Mouse (Mus musculus) intestine, embryonic 16.5 days (tissue): ENCODE data around the gene Slc35c1. TPM values are rescaled to one million over a fixed set of nuclear protein-coding genes. Genes with fewer than 3 reads are reported as not detected.
A peak's percentile ranks its signal among the peaks of the same experiment; 100 is the strongest.

Source experiments
- ATAC-seq: fragments of 200-750 bp; cut with Nextera tagmentation; 2 replicates; pipeline ENCODE4 v1.8.0; 2017; ENCODE audit warnings: moderate TSS enrichment, moderate library complexity
- H3K27ac ChIP-seq: fragments of 300-500 bp; sonication (generic); 2 replicates; pipeline ENCODE4 v1.5.1; 2014; ENCODE audit warnings: mild to moderate bottlenecking, low read length
- H3K27me3 ChIP-seq: fragments of 300-500 bp; sonication (generic); replicated peaks from 2 replicates; pipeline ENCODE4 v1.6.1; 2014; ENCODE audit warnings: low read length, control low read depth, mixed read lengths; ENCODE audit not compliant: control insufficient read depth, insufficient read depth
- H3K36me3 ChIP-seq: fragments of 300-500 bp; sonication (generic); 2 replicates; pipeline ENCODE4 v1.6.1; 2014; ENCODE audit warnings: low read length, control low read depth; ENCODE audit not compliant: control insufficient read depth, insufficient read depth
- H3K4me1 ChIP-seq: fragments of 300-500 bp; sonication (generic); 2 replicates; pipeline ENCODE4 v1.6.1; 2014; ENCODE audit warnings: low read length, control low read depth, mixed read lengths; ENCODE audit not compliant: control insufficient read depth, insufficient read depth
- H3K4me2 ChIP-seq: fragments of 300-500 bp; sonication (generic); 2 replicates; pipeline ENCODE4 v1.6.1; 2014; ENCODE audit warnings: low read depth, low read length, control low read depth
- H3K4me3 ChIP-seq: fragments of 300-500 bp; sonication (generic); 2 replicates; pipeline ENCODE4 v1.5.1; 2014; ENCODE audit warnings: mild to moderate bottlenecking, low read length
- H3K9ac ChIP-seq: fragments of 300-500 bp; sonication (generic); 2 replicates; pipeline ENCODE4 v1.6.1; 2014; ENCODE audit warnings: low read depth, low read length
- H3K9me3 ChIP-seq: fragments of 300-500 bp; sonication (generic); 2 replicates; pipeline ENCODE4 v1.6.1; 2016; ENCODE audit warnings: low read length, control low read depth; ENCODE audit not compliant: control insufficient read depth
- WGBS: fragments of 180-500 bp; shearing (Covaris S2); extraction: QIAGEN DNeasy Blood & Tissue Kit; methylation state at CpG from one replicate; pipeline ENCODE4 v1.1.7; 2014; 5-methylcytosine and 5-hydroxymethylcytosine counted together
- polyA plus RNA-seq: library from polyadenylated mRNA; unstranded; fragments of >200 nt; fragmentation: Nextera tagmentation; extraction: Ambion mirVana; gene quantifications from 2 replicates; pipeline ENCODE4 v1.2.1, GENCODE M21; 2015

Gene Slc35c1
- 57.6 and 62.3 TPM in 2 replicates for polyA plus RNA-seq

DNA sequence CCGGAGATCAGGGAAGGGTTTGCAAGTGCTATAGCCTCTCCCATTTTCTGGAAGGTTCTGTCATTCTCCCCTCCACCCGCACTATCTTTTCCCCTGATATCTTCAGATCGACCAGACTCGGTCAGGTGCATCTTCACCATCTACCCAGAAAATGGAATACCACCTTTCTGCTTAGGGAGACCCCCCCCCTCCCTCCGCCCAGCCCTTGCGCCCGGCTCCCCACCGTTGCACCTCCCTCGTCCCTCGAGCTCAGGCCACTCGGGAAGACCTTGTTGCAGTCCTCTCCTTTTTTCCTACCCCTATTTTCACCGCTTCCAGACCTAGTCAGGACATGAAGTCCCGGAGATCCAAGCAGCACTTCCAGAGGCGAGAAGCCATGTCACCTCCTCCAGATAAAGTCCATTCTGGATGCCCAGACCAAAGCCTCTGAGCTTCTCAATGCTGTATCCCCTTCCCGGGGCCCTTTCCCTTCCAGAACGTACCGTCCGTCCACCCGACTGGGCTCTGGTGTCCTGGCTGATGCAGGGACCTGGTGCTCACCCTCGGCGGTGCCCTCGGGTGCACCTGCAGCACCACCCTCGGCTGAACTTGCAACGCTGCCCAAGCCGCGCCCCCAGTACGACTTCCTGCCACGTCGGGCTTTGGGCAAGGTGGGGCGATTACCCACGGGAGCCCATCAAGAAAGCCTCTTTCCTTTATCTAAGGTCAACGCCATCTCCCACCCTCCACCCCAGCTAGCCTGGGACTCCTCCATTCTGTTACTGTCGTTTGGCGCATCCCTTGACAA, at the start of gene Slc35c1:
Gene Slc35c1 (minus strand): TSS at position 618 of the 787 bp plus-strand sequence.
- Histone ChIP-seq H3K27me3 (0 out of 2 replicates have a peak, but pooled peaks cover 7% of the 10 kb centered on the region), H3K4me2 (peak within 1 kb of the TSS; percentile 94), H3K4me3 (peak within 1 kb of the TSS; percentile 87), H3K36me3 (no peaks in the 10 kb centered on the region), H3K4me1 (peaks cover 34% of the 10 kb centered on the region), H3K9ac (peak within 1 kb of the TSS; percentile 89), H3K9me3 (no peaks in the 10 kb centered on the region), H3K27ac (peak within 1 kb of the TSS; percentile 75)
- 2% methylated on average over 34 of the region's 34 CpGs for WGBS
- ATAC-seq: peak; percentile 27

DNA sequence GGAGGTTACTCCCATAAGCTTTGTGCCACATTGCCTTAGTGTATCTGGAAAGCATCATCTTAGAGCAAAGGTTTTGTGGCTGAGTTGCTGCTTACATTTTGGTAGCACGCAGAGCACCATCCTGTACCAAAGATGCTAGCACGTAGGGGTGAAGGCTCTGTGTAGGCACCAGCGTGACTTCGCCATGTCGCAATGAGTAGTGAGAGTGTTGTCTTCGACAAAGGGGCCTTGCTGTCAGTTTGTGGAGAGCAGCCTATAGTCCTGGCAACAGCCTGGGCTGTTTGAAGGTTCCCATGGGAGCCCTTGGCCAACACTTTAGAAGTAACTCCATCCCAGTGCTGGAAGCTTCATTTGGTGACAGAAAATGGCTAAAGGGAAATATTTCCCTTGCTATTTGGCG, 45.0 kb upstream of the Slc35c1 start:
- no peak for ATAC-seq
- H3K9me3 ChIP-seq: no peaks in the 10 kb centered on the region
- no peak overlapping the region for H3K4me3 ChIP-seq
- H3K27me3 ChIP-seq: no peaks in the 10 kb centered on the region
- no peak overlapping the region for H3K27ac ChIP-seq
- H3K4me2 ChIP-seq: no peak overlapping the region
- WGBS: 91% methylated on average over 7 of the region's 7 CpGs
- H3K4me1 ChIP-seq: no peaks in the 10 kb centered on the region
- no peaks in the 10 kb centered on the region for H3K36me3 ChIP-seq
- H3K9ac ChIP-seq: no peak overlapping the region

DNA sequence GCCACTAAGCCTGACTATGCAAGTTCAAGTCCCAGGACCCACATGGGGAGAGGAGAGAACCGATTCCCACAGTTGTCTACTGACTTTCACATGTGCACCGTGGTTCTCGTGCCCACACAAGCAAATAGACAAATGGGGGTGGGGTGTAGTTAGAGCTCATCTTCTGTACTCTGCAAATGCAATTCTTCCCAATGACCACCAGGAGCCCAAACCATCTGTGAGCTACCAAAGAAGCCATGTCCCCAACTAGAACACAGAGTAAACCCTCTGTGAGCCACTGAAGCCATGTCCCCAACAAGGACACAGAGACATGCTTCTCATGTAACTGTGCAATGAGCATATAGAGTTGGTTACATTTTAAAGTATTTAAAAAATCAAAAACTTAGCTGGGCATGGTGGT, 43.1 kb upstream of the Slc35c1 start:
- H3K36me3 ChIP-seq: no peaks in the 10 kb centered on the region
- no peak overlapping the region for H3K4me2 ChIP-seq
- no peak overlapping the region for H3K27ac ChIP-seq
- no peak overlapping the region for H3K9ac ChIP-seq
- no peak overlapping the region for H3K4me3 ChIP-seq
- 74% methylated on average over 3 of the region's 3 CpGs for WGBS
- no peaks in the 10 kb centered on the region for H3K4me1 ChIP-seq
- ATAC-seq: no peak
- H3K27me3 ChIP-seq: no peaks in the 10 kb centered on the region
- no peaks in the 10 kb centered on the region for H3K9me3 ChIP-seq

DNA sequence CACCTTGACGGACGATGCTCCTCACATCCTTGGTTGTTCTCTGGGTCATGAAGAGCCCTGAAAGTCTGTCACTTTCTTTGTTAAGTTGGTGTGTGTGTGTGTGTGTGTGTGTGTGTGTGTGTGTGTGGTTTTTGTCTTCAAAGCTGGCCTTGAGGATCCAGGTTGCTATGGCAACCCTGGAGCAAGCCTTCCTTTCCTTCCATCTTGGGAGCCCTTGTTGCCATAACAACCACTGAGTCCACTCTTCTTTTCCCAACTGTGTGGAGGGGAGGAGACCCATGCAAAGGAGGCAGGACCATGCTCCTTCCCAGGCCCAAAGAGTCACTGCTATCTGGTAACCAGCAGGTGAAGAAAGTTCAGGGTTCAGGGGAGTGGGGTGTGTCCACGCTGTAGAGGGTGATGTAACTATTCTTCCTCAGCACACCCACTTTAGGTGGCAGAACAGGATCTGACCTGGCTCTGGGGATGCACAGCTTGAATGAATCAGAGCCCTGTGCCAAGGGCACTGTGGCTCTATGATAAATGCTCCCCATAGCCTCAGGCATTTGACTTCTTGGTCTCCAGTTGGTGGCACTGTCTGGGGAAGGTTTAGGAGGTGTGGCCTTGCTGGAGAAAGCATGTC, 39.5 kb upstream of the Slc35c1 start:
- Histone ChIP-seq H3K27ac (no peak overlapping the region), H3K4me2 (no peak overlapping the region), H3K4me3 (no peak overlapping the region), H3K9ac (no peak overlapping the region), H3K4me1 (no peaks in the 10 kb centered on the region), H3K27me3 (no peaks in the 10 kb centered on the region), H3K36me3 (no peaks in the 10 kb centered on the region), H3K9me3 (no peaks in the 10 kb centered on the region)
- 81% methylated on average over 3 of the region's 3 CpGs for WGBS
- ATAC-seq: peak; percentile 53

DNA sequence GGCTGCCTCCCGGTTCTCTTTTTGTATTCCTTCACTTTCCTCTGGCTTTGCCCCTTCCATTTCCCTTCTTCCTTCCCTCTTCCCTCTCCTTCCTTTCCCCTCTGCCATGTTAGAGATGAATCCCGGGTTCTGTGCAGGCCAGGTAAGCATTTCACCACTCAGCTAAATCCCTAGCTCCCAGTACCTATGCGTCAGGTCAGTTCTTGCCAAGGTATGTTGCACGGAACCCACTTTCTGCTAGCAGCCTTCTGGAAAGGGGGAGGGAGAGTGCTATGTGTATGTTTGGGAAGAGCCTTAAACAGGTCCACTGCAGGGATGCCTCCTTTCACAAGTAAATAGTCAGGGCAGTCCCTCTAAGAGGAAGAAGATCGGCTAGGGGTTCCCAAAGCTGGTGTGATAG, 36.8 kb upstream of the Slc35c1 start:
- Histone ChIP-seq H3K36me3 (no peaks in the 10 kb centered on the region), H3K4me2 (no peak overlapping the region), H3K27me3 (no peaks in the 10 kb centered on the region), H3K9me3 (no peaks in the 10 kb centered on the region), H3K27ac (no peak overlapping the region), H3K4me1 (no peaks in the 10 kb centered on the region), H3K4me3 (no peak overlapping the region), H3K9ac (no peak overlapping the region)
- WGBS: 61% methylated on average over 5 of the region's 5 CpGs
- ATAC-seq: no peak

GRCm38 (mm10) chr2:92496681-92497080, 36.3 kb upstream of the Slc35c1 start:
- no peaks in the 10 kb centered on the region; the same call in 1 of the 2 replicates for H3K4me1 ChIP-seq
- WGBS: 25% methylated on average over 10 of the region's 10 CpGs
- no peak for ATAC-seq
- no peaks in the 10 kb centered on the region for H3K36me3 ChIP-seq
- no peaks in the 10 kb centered on the region for H3K27me3 ChIP-seq
- H3K4me3 ChIP-seq: no peak overlapping the region
- H3K4me2 ChIP-seq: no peak overlapping the region
- no peak overlapping the region for H3K27ac ChIP-seq
- H3K9ac ChIP-seq: no peak overlapping the region
- no peaks in the 10 kb centered on the region for H3K9me3 ChIP-seq

- Histone ChIP-seq H3K4me2 (no peak overlapping the region), H3K9me3 (no peaks in the 10 kb centered on the region), H3K27ac (no peak overlapping the region), H3K4me3 (no peak overlapping the region), H3K27me3 (no peaks in the 10 kb centered on the region), H3K36me3 (no peaks in the 10 kb centered on the region), H3K4me1 (no peaks in the 10 kb centered on the region; the same call in 1 of the 2 replicates), H3K9ac (no peak overlapping the region)
- no peak for ATAC-seq
- WGBS: 88% methylated on average over 3 of the region's 3 CpGs
Measured at GRCm38 (mm10) chr2:92494956-92495355, 34.6 kb upstream of the Slc35c1 start.

DNA sequence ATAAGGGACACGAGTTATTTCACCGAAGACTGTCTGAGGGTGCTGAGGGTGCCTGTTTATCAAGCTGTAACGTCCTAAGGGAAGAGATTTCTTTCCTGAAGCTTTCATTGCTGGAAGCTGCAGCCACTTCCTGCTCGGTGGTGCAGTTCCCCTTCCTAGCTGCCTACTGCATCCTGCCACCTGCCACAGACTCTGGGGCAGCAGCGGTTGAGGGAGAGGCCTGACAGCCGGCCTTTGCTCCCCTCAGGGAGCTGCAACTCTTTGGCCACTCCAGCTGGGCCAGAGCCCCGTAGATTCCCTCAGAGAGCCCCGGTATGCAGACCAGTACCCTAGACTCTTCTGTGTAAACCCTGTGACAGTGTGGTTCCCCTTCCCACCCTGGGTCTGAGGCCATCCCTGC, 34.1 kb upstream of the Slc35c1 start:
- H3K9me3 ChIP-seq: no peaks in the 10 kb centered on the region
- no peak overlapping the region for H3K9ac ChIP-seq
- no peak overlapping the region for H3K27ac ChIP-seq
- H3K4me3 ChIP-seq: no peak overlapping the region
- 44% methylated on average over 8 of the region's 8 CpGs for WGBS
- no peaks in the 10 kb centered on the region; the same call in 1 of the 2 replicates for H3K4me1 ChIP-seq
- H3K36me3 ChIP-seq: no peaks in the 10 kb centered on the region
- no peaks in the 10 kb centered on the region for H3K27me3 ChIP-seq
- no peak for ATAC-seq
- H3K4me2 ChIP-seq: no peak overlapping the region

GRCm38 (mm10) chr2:92493656-92494390, 33.5 kb upstream of the Slc35c1 start:
- ATAC-seq: no peak
- H3K27ac ChIP-seq: no peak overlapping the region

More at GRCm38 (mm10) chr2:92493656-92494390, 33.5 kb upstream of the Slc35c1 start:
- H3K36me3 ChIP-seq: no peaks in the 10 kb centered on the region
- no peaks in the 10 kb centered on the region for H3K9me3 ChIP-seq
- H3K4me2 ChIP-seq: no peak overlapping the region
- no peak overlapping the region for H3K9ac ChIP-seq
- 78% methylated on average over 15 of the region's 15 CpGs for WGBS
- no peaks in the 10 kb centered on the region for H3K27me3 ChIP-seq
- H3K4me1 ChIP-seq: no peaks in the 10 kb centered on the region; the same call in 1 of the 2 replicates
- no peak overlapping the region for H3K4me3 ChIP-seq
